Mouse (Mus musculus): ENCODE data around the gene Lrrc8d.

DNA sequence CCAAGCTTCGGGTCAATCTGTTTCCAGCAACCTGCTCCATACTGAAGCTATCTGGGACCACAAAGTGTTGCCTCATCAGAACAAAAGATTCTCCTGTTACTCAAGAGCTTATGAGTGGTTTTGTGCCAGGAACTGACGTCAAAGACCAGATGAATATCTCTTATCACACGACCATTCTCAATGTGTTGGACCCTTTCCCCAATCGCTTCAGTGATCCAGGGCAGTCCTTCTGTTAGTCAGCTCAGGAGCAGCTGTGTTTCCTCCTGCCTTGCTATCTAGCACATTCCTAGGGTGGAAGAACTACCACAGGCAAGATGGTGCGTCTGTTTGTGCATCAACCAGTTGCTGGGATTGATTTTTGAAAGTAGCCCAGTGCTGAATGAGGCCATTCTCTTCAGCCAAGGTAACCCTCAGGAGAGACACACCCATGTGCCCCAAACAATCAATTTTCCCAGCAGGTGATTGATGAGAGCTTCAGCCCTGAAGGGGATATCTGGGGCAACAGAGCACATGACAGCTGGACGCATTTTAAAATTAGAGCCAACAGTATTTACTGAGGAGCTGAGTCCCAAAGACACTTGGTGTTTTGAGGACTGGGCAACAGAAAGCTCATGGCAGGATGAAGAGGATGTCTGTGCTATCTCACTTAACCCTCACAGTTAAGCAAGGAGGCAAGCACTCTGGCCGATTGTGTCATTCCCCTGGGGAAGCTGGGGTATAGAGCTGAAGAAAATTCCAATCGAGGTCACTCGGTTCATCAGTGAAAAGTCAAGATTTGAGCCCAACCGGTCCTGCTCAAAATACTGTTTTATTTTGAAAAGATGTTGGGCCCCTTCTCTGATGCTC, 30.0 kb upstream of the Lrrc8d start:
- no peak for TF ChIP-seq CTCF (IDR thresholded peaks at IDR 0.05; ENCODE audit: borderline replicate concordance, insufficient read depth, low read depth, low read length)
- no peak for TF ChIP-seq POLR2A (IDR thresholded peaks at IDR 0.05; ENCODE audit: borderline replicate concordance, insufficient read depth, low read length)

All from cerebellum, adult 2 months (tissue).